Mouse (Mus musculus) midbrain, embryonic 10.5 days (tissue): ENCODE data around the gene Ppfibp1. TPM values are rescaled to one million over a fixed set of nuclear protein-coding genes. Genes with fewer than 3 reads are reported as not detected.

ENCODE experiments used
- DNase-seq: peaks from one replicate; pipeline ENCODE4 v3.0.0-alpha.2; 2017; ENCODE audit warnings: low spot score
- H3K27ac ChIP-seq: fragments of 300-500 bp; sonication (generic); replicated peaks from 2 replicates; pipeline ENCODE4 v1.5.1; 2016; ENCODE audit warnings: mild to moderate bottlenecking
- H3K27me3 ChIP-seq: fragments of 300-500 bp; sonication (generic); 2 replicates; pipeline ENCODE4 v1.6.1; 2016; ENCODE audit warnings: low read depth, mild to moderate bottlenecking; ENCODE audit not compliant: poor library complexity, severe bottlenecking
- H3K36me3 ChIP-seq: fragments of 300-500 bp; sonication (generic); 2 replicates; pipeline ENCODE4 v1.6.1; 2016; ENCODE audit warnings: mild to moderate bottlenecking, moderate library complexity
- H3K4me1 ChIP-seq: fragments of 300-500 bp; sonication (generic); 2 replicates; pipeline ENCODE4 v1.6.1; 2016
- H3K4me3 ChIP-seq: fragments of 300-500 bp; sonication (generic); 2 replicates; pipeline ENCODE4 v1.5.1; 2016; ENCODE audit warnings: mild to moderate bottlenecking, moderate library complexity
- H3K9me3 ChIP-seq: fragments of 300-500 bp; sonication (generic); replicated peaks from 2 replicates; pipeline ENCODE4 v1.6.1; 2016; ENCODE audit warnings: mild to moderate bottlenecking
- WGBS: fragments of 180-500 bp; shearing (Covaris S2); methylation state at CpG from one replicate; pipeline ENCODE4 v1.1.7; 2016; 5-methylcytosine and 5-hydroxymethylcytosine counted together
- polyA plus RNA-seq: library from polyadenylated mRNA; unstranded; fragments of >200 nt; fragmentation: Nextera tagmentation; extraction: Ambion mirVana; gene quantifications from 2 replicates; pipeline ENCODE4 v1.2.1, GENCODE M21; 2016

Ppfibp1 gene
- polyA plus RNA-seq, 1 experiment from 2014 or later, result 28.8 TPM

GRCm38 (mm10) chr6:147052440-147052839, 164.2 kb downstream of the Ppfibp1 start:
- peaks cover 100% of the 10 kb centered on the region for H3K36me3 ChIP-seq
- H3K27me3 ChIP-seq, result no peaks in the 10 kb centered on the region
- H3K27ac ChIP-seq, result no peak overlapping the region
- no peaks in the 10 kb centered on the region for H3K4me1 ChIP-seq
- H3K4me3 ChIP-seq, result no peak overlapping the region
- 92% methylated on average over 9 of the region's 9 CpGs for WGBS
- H3K9me3 ChIP-seq, result no peaks in the 10 kb centered on the region
- no peak for DNase-seq

GRCm38 (mm10) chr6:147053785-147054646, 165.7 kb downstream of the Ppfibp1 start:
- peaks cover 95% of the 10 kb centered on the region for H3K36me3 ChIP-seq
- no peak for DNase-seq
- H3K4me3 ChIP-seq, result no peak overlapping the region
- H3K27me3 ChIP-seq, result no peaks in the 10 kb centered on the region
- WGBS, result 93% methylated on average over 19 of the region's 19 CpGs
- H3K9me3 ChIP-seq, result no peaks in the 10 kb centered on the region
- no peaks in the 10 kb centered on the region for H3K4me1 ChIP-seq
- no peak overlapping the region for H3K27ac ChIP-seq

- no peak overlapping the region for H3K4me3 ChIP-seq
- no peaks in the 10 kb centered on the region for H3K4me1 ChIP-seq
- no peak for DNase-seq
- 88% methylated on average over 10 of the region's 10 CpGs for WGBS
- H3K36me3 ChIP-seq, result peaks cover 95% of the 10 kb centered on the region
- H3K27ac ChIP-seq, result no peak overlapping the region
- no peaks in the 10 kb centered on the region for H3K27me3 ChIP-seq
- no peaks in the 10 kb centered on the region for H3K9me3 ChIP-seq
Observed at GRCm38 (mm10) chr6:147055374-147055977, 167.2 kb downstream of the Ppfibp1 start.

- Histone ChIP-seq H3K27me3 (no peaks in the 10 kb centered on the region), H3K36me3 (peaks cover 92% of the 10 kb centered on the region), H3K27ac (no peak overlapping the region), H3K9me3 (no peaks in the 10 kb centered on the region), H3K4me3 (no peak overlapping the region), H3K4me1 (no peaks in the 10 kb centered on the region)
- no peak for DNase-seq
- WGBS, result 69% methylated on average over 7 of the region's 7 CpGs
Observed at GRCm38 (mm10) chr6:147059326-147059725, 171.0 kb downstream of the Ppfibp1 start.

GRCm38 (mm10) chr6:147061630-147062029, 173.3 kb downstream of the Ppfibp1 start:
- Histone ChIP-seq H3K27me3 (no peaks in the 10 kb centered on the region), H3K9me3 (no peaks in the 10 kb centered on the region), H3K4me3 (no peak overlapping the region), H3K27ac (no peak overlapping the region), H3K4me1 (no peaks in the 10 kb centered on the region), H3K36me3 (peaks cover 86% of the 10 kb centered on the region)
- DNase-seq, result no peak
- WGBS, result 93% methylated on average over 9 of the region's 9 CpGs

GRCm38 (mm10) chr6:147062034-147062433, 173.7 kb downstream of the Ppfibp1 start:
- peaks cover 86% of the 10 kb centered on the region for H3K36me3 ChIP-seq

GRCm38 (mm10) chr6:147062694-147063093, 174.4 kb downstream of the Ppfibp1 start:
- Histone ChIP-seq H3K27ac (no peak overlapping the region), H3K9me3 (no peaks in the 10 kb centered on the region), H3K36me3 (peaks cover 86% of the 10 kb centered on the region), H3K4me1 (no peaks in the 10 kb centered on the region), H3K27me3 (no peaks in the 10 kb centered on the region), H3K4me3 (no peak overlapping the region)
- DNase-seq, result no peak
- 93% methylated on average over 7 of the region's 7 CpGs for WGBS

More at GRCm38 (mm10) chr6:147062034-147062433, 173.7 kb downstream of the Ppfibp1 start:
- Histone ChIP-seq H3K27ac (no peak overlapping the region), H3K4me3 (no peak overlapping the region), H3K27me3 (no peaks in the 10 kb centered on the region), H3K9me3 (no peaks in the 10 kb centered on the region), H3K4me1 (no peaks in the 10 kb centered on the region)
- DNase-seq, result no peak
- WGBS, result 94% methylated on average over 7 of the region's 7 CpGs

GRCm38 (mm10) chr6:147064226-147064943, 176.1 kb downstream of the Ppfibp1 start:
- Histone ChIP-seq H3K27ac (no peak overlapping the region), H3K27me3 (no peaks in the 10 kb centered on the region), H3K36me3 (peaks cover 76% of the 10 kb centered on the region), H3K4me3 (no peak overlapping the region), H3K9me3 (no peaks in the 10 kb centered on the region), H3K4me1 (peaks cover 10% of the 10 kb centered on the region; the same call in 1 of the 2 replicates)
- WGBS, result 93% methylated on average over 10 of the region's 10 CpGs
- no peak for DNase-seq

- H3K36me3 ChIP-seq, result peaks cover 72% of the 10 kb centered on the region
- H3K4me3 ChIP-seq, result no peak overlapping the region
- DNase-seq, result no peak
- H3K4me1 ChIP-seq, result peaks cover 10% of the 10 kb centered on the region; the same call in 1 of the 2 replicates
- no peaks in the 10 kb centered on the region for H3K9me3 ChIP-seq
- WGBS, result 94% methylated on average over 6 of the region's 6 CpGs
- no peaks in the 10 kb centered on the region for H3K27me3 ChIP-seq
- H3K27ac ChIP-seq, result no peak overlapping the region
Observed at GRCm38 (mm10) chr6:147064944-147065261, 176.6 kb downstream of the Ppfibp1 start.

- H3K4me3 ChIP-seq, result no peak overlapping the region
- no peak for DNase-seq
- no peak overlapping the region for H3K27ac ChIP-seq
- no peaks in the 10 kb centered on the region for H3K4me1 ChIP-seq
- H3K27me3 ChIP-seq, result no peaks in the 10 kb centered on the region
- H3K36me3 ChIP-seq, result peaks cover 45% of the 10 kb centered on the region
- 80% methylated on average over 5 of the region's 5 CpGs for WGBS
- no peaks in the 10 kb centered on the region for H3K9me3 ChIP-seq
Observed at GRCm38 (mm10) chr6:147075808-147076387, 187.6 kb downstream of the Ppfibp1 start.

GRCm38 (mm10) chr6:147076878-147077277, 188.6 kb downstream of the Ppfibp1 start:
- H3K9me3 ChIP-seq, result no peaks in the 10 kb centered on the region
- DNase-seq, result no peak
- peaks cover 35% of the 10 kb centered on the region for H3K36me3 ChIP-seq
- H3K4me1 ChIP-seq, result no peaks in the 10 kb centered on the region
- H3K27ac ChIP-seq, result no peak overlapping the region
- 84% methylated on average over 8 of the region's 8 CpGs for WGBS
- H3K4me3 ChIP-seq, result no peak overlapping the region
- H3K27me3 ChIP-seq, result no peaks in the 10 kb centered on the region

GRCm38 (mm10) chr6:147079919-147080318, 191.6 kb downstream of the Ppfibp1 start:
- no peaks in the 10 kb centered on the region for H3K9me3 ChIP-seq
- H3K4me1 ChIP-seq, result no peaks in the 10 kb centered on the region
- WGBS, result 92% methylated on average over 10 of the region's 10 CpGs
- no peak overlapping the region for H3K27ac ChIP-seq
- DNase-seq, result no peak
- peaks cover 16% of the 10 kb centered on the region for H3K36me3 ChIP-seq
- H3K4me3 ChIP-seq, result no peak overlapping the region
- H3K27me3 ChIP-seq, result no peaks in the 10 kb centered on the region
